Mouse (Mus musculus) lung, embryonic 14.5 days (tissue): ENCODE measurements around the gene Tmeff1. TPM values are rescaled to one million over a fixed set of nuclear protein-coding genes. Genes with fewer than 3 reads are reported as not detected.
A peak's percentile ranks its signal among the peaks of the same experiment; 100 is the strongest.

ENCODE experiments used
- ATAC-seq: fragments of 200-750 bp; cut with Nextera tagmentation; 2 replicates; pipeline ENCODE4 v1.8.0; 2017; ENCODE audit warnings: mild to moderate bottlenecking, moderate TSS enrichment, moderate library complexity; ENCODE audit not compliant: insufficient read depth
- DNase-seq: peaks from one replicate; pipeline ENCODE4 v3.0.0-alpha.2; 2015
- H3K27ac ChIP-seq: fragments of 300-500 bp; sonication (generic); 2 replicates; pipeline ENCODE4 v1.5.1; 2014; ENCODE audit warnings: low read depth, mild to moderate bottlenecking, moderate library complexity
- H3K27me3 ChIP-seq: fragments of 300-500 bp; sonication (generic); 2 replicates; pipeline ENCODE4 v1.6.1; 2014; ENCODE audit warnings: low read length, control low read depth; ENCODE audit not compliant: insufficient read depth
- H3K36me3 ChIP-seq: fragments of 300-500 bp; sonication (generic); 2 replicates; pipeline ENCODE4 v1.6.1; 2014; ENCODE audit warnings: control low read depth; ENCODE audit not compliant: insufficient read depth
- H3K4me1 ChIP-seq: fragments of 300-500 bp; sonication (generic); 2 replicates; pipeline ENCODE4 v1.6.1; 2014; ENCODE audit warnings: antibody characterized with exemption, control low read depth; ENCODE audit not compliant: insufficient read depth
- H3K4me2 ChIP-seq: fragments of 300-500 bp; sonication (generic); 2 replicates; pipeline ENCODE4 v1.6.1; 2014; ENCODE audit warnings: mild to moderate bottlenecking
- H3K4me3 ChIP-seq: fragments of 300-500 bp; sonication (generic); 2 replicates; pipeline ENCODE4 v1.5.1; 2014; ENCODE audit warnings: low read depth, low read length
- H3K9ac ChIP-seq: fragments of 300-500 bp; sonication (generic); 2 replicates; pipeline ENCODE4 v1.6.1; 2014
- H3K9me3 ChIP-seq: fragments of 300-500 bp; sonication (generic); 2 replicates; pipeline ENCODE4 v1.6.1; 2016; ENCODE audit warnings: low read depth, low read length, control low read depth
- CTCF ChIP-seq: IDR thresholded peaks from 2 replicates; pipeline ENCODE4 v1.5.1; 2016; ENCODE audit warnings: antibody characterized with exemption, low read depth
- WGBS: fragments of 180-500 bp; shearing (Covaris S2); extraction: QIAGEN DNeasy Blood & Tissue Kit; methylation state at CpG from one replicate; pipeline ENCODE4 v1.1.7; 2014; 5-methylcytosine and 5-hydroxymethylcytosine counted together
- polyA plus RNA-seq: library from polyadenylated mRNA; unstranded; fragments of >200 nt; fragmentation: Nextera tagmentation; extraction: Ambion mirVana; gene quantifications from 2 replicates; pipeline ENCODE4 v1.2.1, GENCODE M21; 2014

The Tmeff1 gene
- polyA plus RNA-seq, 1 experiment from 2014 or later, result 84.0 TPM

- Histone ChIP-seq H3K27ac (peak overlapping the region; percentile 94), H3K4me2 (peak overlapping the region; percentile 85), H3K27me3 (no peaks in the 10 kb centered on the region), H3K4me1 (peaks cover 10% of the 10 kb centered on the region), H3K36me3 (no peaks in the 10 kb centered on the region), H3K9me3 (no peaks in the 10 kb centered on the region), H3K9ac (peak overlapping the region; percentile 98), H3K4me3 (peak overlapping the region; percentile 76)
- no peak for TF ChIP-seq CTCF
- WGBS, result 5% methylated on average over 15 of the region's 15 CpGs
- no peak for ATAC-seq
- peak; percentile 47 for DNase-seq
These were observed 43.3 kb upstream of the Tmeff1 start for GRCm38 (mm10) chr4:48541526-48542250.

GRCm38 (mm10) chr4:48542351-48542750 is 42.6 kb upstream of the Tmeff1 start:
- Histone ChIP-seq H3K4me3 (peak overlapping the region; percentile 76; the same call in 1 of the 2 replicates), H3K4me1 (peaks cover 10% of the 10 kb centered on the region), H3K36me3 (no peaks in the 10 kb centered on the region), H3K9me3 (no peaks in the 10 kb centered on the region), H3K27me3 (no peaks in the 10 kb centered on the region), H3K27ac (no peak overlapping the region), H3K4me2 (peak overlapping the region; percentile 85), H3K9ac (no peak overlapping the region; the same call in 1 of the 2 replicates)
- DNase-seq (peak; percentile 23), ATAC-seq (no peak)
- no peak for TF ChIP-seq CTCF
- WGBS, result 16% methylated on average over 5 of the region's 5 CpGs

GRCm38 (mm10) chr4:48543071-48543865 is 41.7 kb upstream of the Tmeff1 start:
- Histone ChIP-seq H3K9me3 (no peaks in the 10 kb centered on the region), H3K4me3 (no peak overlapping the region), H3K4me1 (peaks cover 12% of the 10 kb centered on the region), H3K9ac (no peak overlapping the region), H3K27me3 (no peaks in the 10 kb centered on the region), H3K27ac (no peak overlapping the region), H3K36me3 (no peaks in the 10 kb centered on the region), H3K4me2 (no peak overlapping the region)
- WGBS, result 69% methylated on average over 6 of the region's 6 CpGs
- ATAC-seq, result no peak
- no peak for TF ChIP-seq CTCF
- DNase-seq, result no peak

GRCm38 (mm10) chr4:48544141-48544540 is 40.8 kb upstream of the Tmeff1 start:
- Histone ChIP-seq H3K27me3 (no peaks in the 10 kb centered on the region), H3K4me3 (no peak overlapping the region), H3K4me1 (peaks cover 16% of the 10 kb centered on the region), H3K36me3 (no peaks in the 10 kb centered on the region), H3K9ac (no peak overlapping the region), H3K9me3 (no peaks in the 10 kb centered on the region), H3K4me2 (no peak overlapping the region), H3K27ac (no peak overlapping the region)
- TF ChIP-seq CTCF, result no peak
- DNase-seq, result no peak
- WGBS, result 66% methylated on average over 8 of the region's 8 CpGs
- ATAC-seq, result no peak

GRCm38 (mm10) chr4:48545966-48546365 is 39.0 kb upstream of the Tmeff1 start:
- ATAC-seq (no peak), DNase-seq (no peak)
- no peak for TF ChIP-seq CTCF
- Histone ChIP-seq H3K9ac (no peak overlapping the region), H3K36me3 (no peaks in the 10 kb centered on the region), H3K4me1 (peaks cover 19% of the 10 kb centered on the region), H3K27ac (no peak overlapping the region), H3K4me2 (no peak overlapping the region), H3K27me3 (no peaks in the 10 kb centered on the region), H3K9me3 (no peaks in the 10 kb centered on the region), H3K4me3 (no peak overlapping the region)
- 49% methylated on average over 12 of the region's 12 CpGs for WGBS

- no peaks in the 10 kb centered on the region for H3K27me3 ChIP-seq
- no peak overlapping the region for H3K9ac ChIP-seq
- no peaks in the 10 kb centered on the region for H3K9me3 ChIP-seq
- H3K4me3 ChIP-seq, result no peak overlapping the region
- H3K36me3 ChIP-seq, result no peaks in the 10 kb centered on the region
- ATAC-seq (no peak), DNase-seq (no peak)
- no peak for TF ChIP-seq CTCF
- WGBS, result 77% methylated on average over 9 of the region's 9 CpGs
- H3K4me1 ChIP-seq, result peaks cover 17% of the 10 kb centered on the region
- no peak overlapping the region for H3K4me2 ChIP-seq
- no peak overlapping the region for H3K27ac ChIP-seq
These were observed 38.1 kb upstream of the Tmeff1 start for GRCm38 (mm10) chr4:48546568-48547496.
